Mouse (Mus musculus) forebrain, embryonic 14.5 days (tissue): ENCODE measurements around the gene Srp54a. TPM values are rescaled to one million over a fixed set of nuclear protein-coding genes. Genes with fewer than 3 reads are reported as not detected.
"Not testable (repeated sequence)": the region's sequence is repeated elsewhere in the genome, so short reads cannot be mapped to it uniquely, and the experiment has no call there.

ENCODE experiments used
- ATAC-seq: fragments of 200-750 bp; cut with Nextera tagmentation; 2 replicates; pipeline ENCODE4 v1.8.0; 2017; ENCODE audit warnings: mild to moderate bottlenecking, moderate library complexity
- DNase-seq: peaks from one replicate; pipeline ENCODE4 v3.0.0-alpha.2; 2015; ENCODE audit warnings: low spot score
- H3K27ac ChIP-seq: fragments of 300-500 bp; sonication (generic); 2 replicates; pipeline ENCODE4 v1.5.1; 2014; ENCODE audit warnings: low read depth, mild to moderate bottlenecking, control low read depth, low read length, moderate library complexity
- H3K27me3 ChIP-seq: fragments of 300-500 bp; sonication (generic); replicated peaks from 2 replicates; pipeline ENCODE4 v1.6.1; 2014; ENCODE audit warnings: low read length, control low read depth, mixed read lengths; ENCODE audit not compliant: control insufficient read depth, insufficient read depth
- H3K36me3 ChIP-seq: fragments of 300-500 bp; sonication (generic); 2 replicates; pipeline ENCODE4 v1.6.1; 2014; ENCODE audit warnings: low read length, control low read depth; ENCODE audit not compliant: control insufficient read depth, insufficient read depth
- H3K4me1 ChIP-seq: fragments of 300-500 bp; sonication (generic); 2 replicates; pipeline ENCODE4 v1.6.1; 2014; ENCODE audit warnings: antibody characterized with exemption, low read length, control low read depth; ENCODE audit not compliant: control insufficient read depth, insufficient read depth
- H3K4me2 ChIP-seq: fragments of 300-500 bp; sonication (generic); 2 replicates; pipeline ENCODE4 v1.6.1; 2014; ENCODE audit warnings: mild to moderate bottlenecking, control low read depth, low read length
- H3K4me3 ChIP-seq: fragments of 300-500 bp; sonication (generic); 2 replicates; pipeline ENCODE4 v1.5.1; 2014; ENCODE audit warnings: low read depth, low read length, control low read depth
- H3K9ac ChIP-seq: fragments of 300-500 bp; sonication (generic); 2 replicates; pipeline ENCODE4 v1.6.1; 2014; ENCODE audit warnings: mild to moderate bottlenecking, low read length, control low read depth, moderate library complexity
- H3K9me3 ChIP-seq: fragments of 300-500 bp; sonication (generic); replicated peaks from 2 replicates; pipeline ENCODE4 v1.6.1; 2016; ENCODE audit warnings: low read length, control low read depth, mixed read lengths; ENCODE audit not compliant: control insufficient read depth
- WGBS: fragments of 180-500 bp; shearing (Covaris S2); extraction: QIAGEN DNeasy Blood & Tissue Kit; methylation state at CpG from one replicate; pipeline ENCODE4 v1.1.7; 2014; 5-methylcytosine and 5-hydroxymethylcytosine counted together
- polyA plus RNA-seq: library from polyadenylated mRNA; unstranded; fragments of >200 nt; fragmentation: Nextera tagmentation; extraction: Ambion mirVana; gene quantifications from 2 replicates; pipeline ENCODE4 v1.2.1, GENCODE M21; 2014

Gene Srp54a
- polyA plus RNA-seq = 216 and 245 TPM in 2 replicates

- H3K9ac ChIP-seq = peak within 1 kb of the TSS; percentile 65
- DNase-seq (peak; percentile 97), ATAC-seq (peak; percentile 98)
- H3K4me2 ChIP-seq = peak within 1 kb of the TSS; percentile 54
- H3K4me3 ChIP-seq = peak within 1 kb of the TSS; percentile 55
- H3K27me3 ChIP-seq, H3K9me3 ChIP-seq, H3K4me1 ChIP-seq, H3K36me3 ChIP-seq: not testable (repeated sequence)
- WGBS = under 1% methylated on average over 60 of the region's 60 CpGs
- H3K27ac ChIP-seq = peak within 1 kb of the TSS; percentile 71
These were observed at the start of gene Srp54a, which contains the start of gene 2700097O09Rik for GRCm38 (mm10) chr12:55079726-55080600. Srp54a (plus strand) TSS chr12:55080262. 2700097O09Rik (minus strand) TSS chr12:55080110.

DNA sequence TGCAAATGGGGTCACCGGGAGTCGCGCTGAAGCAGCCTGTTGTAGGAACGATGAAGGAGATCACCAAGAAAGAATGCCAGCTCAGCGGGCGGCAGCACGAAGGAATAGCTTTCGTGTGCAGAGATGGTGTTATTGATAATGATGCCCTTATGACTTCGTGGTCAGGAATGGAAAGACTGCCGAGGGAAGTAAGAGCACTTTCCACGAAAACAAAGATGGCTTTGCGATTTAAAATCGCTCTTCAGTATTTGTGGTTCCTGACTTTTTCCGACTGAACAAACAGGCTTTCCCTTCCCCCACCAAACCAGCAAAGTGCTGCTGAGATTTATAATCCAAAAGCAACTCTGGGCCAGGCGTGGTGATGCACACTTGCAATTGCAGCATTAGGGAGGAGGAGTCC, 39.1 kb upstream of the Srp54a start:
- Histone ChIP-seq H3K27ac (no peak overlapping the region), H3K9me3 (no peaks in the 10 kb centered on the region), H3K4me2 (no peak overlapping the region), H3K4me1 (no peaks in the 10 kb centered on the region), H3K27me3 (no peaks in the 10 kb centered on the region), H3K9ac (no peak overlapping the region), H3K4me3 (no peak overlapping the region), H3K36me3 (0 out of 2 replicates have a peak, but pooled peaks cover under 1% of the 10 kb centered on the region)
- 87% methylated on average over 15 of the region's 15 CpGs for WGBS
- DNase-seq = no peak
- no peak for ATAC-seq

DNA sequence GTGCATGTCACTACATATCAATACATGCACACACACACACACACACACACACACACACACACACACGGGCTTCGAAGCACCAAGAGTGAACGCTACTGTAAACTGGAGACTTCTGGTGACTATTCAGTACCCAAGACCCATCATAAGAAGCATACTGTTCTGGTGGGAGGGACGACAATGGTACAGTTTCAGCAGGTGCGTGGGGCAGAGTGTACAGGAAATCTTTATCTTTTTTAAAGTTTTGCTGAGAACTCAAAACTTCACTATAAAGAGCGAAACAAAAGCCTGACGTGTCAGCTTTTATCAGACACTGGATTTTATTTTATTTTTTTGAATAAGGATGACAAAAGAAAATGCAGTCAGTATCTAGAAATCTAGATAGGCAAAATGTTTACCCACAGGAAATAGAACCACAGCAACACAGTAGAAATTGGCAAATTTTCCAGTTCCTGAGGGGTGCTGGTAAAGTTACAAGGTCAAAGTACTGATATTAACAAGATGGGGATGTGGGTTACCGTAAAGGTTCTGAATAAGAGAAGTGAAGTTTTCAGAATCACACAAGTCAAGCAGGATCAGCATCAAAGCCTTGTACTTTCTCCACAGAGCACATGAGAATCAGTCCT, 30.2 kb upstream of the Srp54a start:
- Histone ChIP-seq H3K36me3 (peaks cover 18% of the 10 kb centered on the region; the same call in 1 of the 2 replicates), H3K4me2 (no peak overlapping the region), H3K27me3 (no peaks in the 10 kb centered on the region), H3K4me1 (no peaks in the 10 kb centered on the region), H3K9ac (no peak overlapping the region), H3K9me3 (no peaks in the 10 kb centered on the region), H3K27ac (no peak overlapping the region), H3K4me3 (no peak overlapping the region)
- 92% methylated on average over 8 of the region's 8 CpGs for WGBS
- ATAC-seq (no peak), DNase-seq (no peak)

- 95% methylated on average over 8 of the region's 8 CpGs for WGBS
- DNase-seq = no peak
These were observed 28.6 kb upstream of the Srp54a start for GRCm38 (mm10) chr12:55051210-55052173.

GRCm38 (mm10) chr12:55053267-55053666, 26.8 kb upstream of the Srp54a start:
- no peak overlapping the region for H3K27ac ChIP-seq
- 94% methylated on average over 7 of the region's 7 CpGs for WGBS
- H3K9ac ChIP-seq = no peak overlapping the region
- no peaks in the 10 kb centered on the region for H3K9me3 ChIP-seq
- H3K4me2 ChIP-seq = no peak overlapping the region
- ATAC-seq (no peak), DNase-seq (no peak)
- no peaks in the 10 kb centered on the region for H3K27me3 ChIP-seq
- H3K36me3 ChIP-seq = peaks cover 13% of the 10 kb centered on the region
- H3K4me3 ChIP-seq = no peak overlapping the region
- no peaks in the 10 kb centered on the region for H3K4me1 ChIP-seq

More at GRCm38 (mm10) chr12:55051210-55052173, 28.6 kb upstream of the Srp54a start:
- Histone ChIP-seq H3K4me3 (no peak overlapping the region), H3K27ac (no peak overlapping the region), H3K36me3 (peaks cover 15% of the 10 kb centered on the region), H3K4me2 (no peak overlapping the region), H3K27me3 (no peaks in the 10 kb centered on the region), H3K9me3 (no peaks in the 10 kb centered on the region), H3K9ac (no peak overlapping the region), H3K4me1 (no peaks in the 10 kb centered on the region)
- ATAC-seq = no peak

DNA sequence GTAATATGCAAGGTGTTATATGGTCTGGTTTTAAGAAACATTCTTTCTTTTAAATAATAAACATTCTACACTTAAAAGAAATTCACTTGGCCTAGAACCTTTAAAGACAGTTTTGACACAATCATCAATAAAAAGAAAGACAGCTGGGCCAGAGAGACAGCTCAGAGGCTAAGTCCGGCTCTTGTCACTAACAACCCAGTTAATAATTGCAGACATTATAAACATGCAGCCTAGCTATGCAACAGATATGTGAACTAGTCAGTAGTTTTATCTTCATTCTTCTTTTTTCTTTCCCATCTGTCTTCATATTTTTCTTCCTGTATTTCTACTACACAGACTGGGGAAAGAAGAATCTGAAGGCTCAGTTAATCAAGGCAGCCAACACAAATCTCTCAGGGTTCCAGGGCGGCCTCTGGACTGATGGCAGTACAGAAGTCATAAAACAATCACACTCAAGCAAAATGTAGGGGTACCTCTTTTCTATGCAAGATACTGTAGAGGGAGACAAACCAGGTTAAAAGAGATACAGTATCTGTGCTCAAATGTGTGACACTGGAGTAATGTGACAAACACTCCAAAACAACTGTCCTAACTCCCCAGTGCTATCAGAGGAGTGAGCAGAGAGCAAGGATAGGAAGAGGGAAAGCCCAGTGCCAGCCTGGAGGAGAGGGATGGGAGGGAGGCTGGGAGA, 25.4 kb upstream of the Srp54a start:
- no peaks in the 10 kb centered on the region for H3K9me3 ChIP-seq
- DNase-seq (no peak), ATAC-seq (no peak)
- no peak overlapping the region for H3K4me3 ChIP-seq
- no peak overlapping the region for H3K9ac ChIP-seq
- no peaks in the 10 kb centered on the region for H3K27me3 ChIP-seq
- H3K36me3 ChIP-seq = peaks cover 22% of the 10 kb centered on the region
- WGBS = 94% methylated on average over 2 of the region's 2 CpGs
- H3K27ac ChIP-seq = no peak overlapping the region
- no peak overlapping the region for H3K4me2 ChIP-seq
- H3K4me1 ChIP-seq = no peaks in the 10 kb centered on the region

DNA sequence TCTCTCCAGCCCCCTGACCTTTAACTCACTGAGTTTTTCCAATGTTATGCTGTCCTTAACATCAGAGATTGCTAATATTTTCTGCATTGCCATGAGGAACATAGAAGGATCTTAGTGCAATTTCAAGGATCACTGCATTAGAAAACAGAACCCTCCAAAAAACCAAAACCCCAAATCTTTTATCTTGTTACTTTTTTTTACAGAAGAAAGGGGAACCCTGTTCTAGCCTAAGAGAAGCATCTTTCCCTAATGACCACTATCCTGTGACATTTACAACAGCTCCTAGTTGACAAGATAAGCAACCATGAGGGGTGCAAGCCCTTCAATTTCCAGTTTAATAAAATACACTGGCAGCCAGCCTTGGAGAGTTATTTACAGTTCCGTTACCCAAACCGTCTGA, 23.4 kb upstream of the Srp54a start:
- Histone ChIP-seq H3K27me3 (no peaks in the 10 kb centered on the region), H3K4me1 (no peaks in the 10 kb centered on the region), H3K4me3 (no peak overlapping the region), H3K27ac (no peak overlapping the region), H3K9me3 (no peaks in the 10 kb centered on the region), H3K36me3 (peaks cover 24% of the 10 kb centered on the region), H3K4me2 (no peak overlapping the region), H3K9ac (no peak overlapping the region)
- DNase-seq = no peak
- no peak for ATAC-seq
- 93% methylated on average over 2 of the region's 2 CpGs for WGBS
